Mouse (Mus musculus): ENCODE measurements around the gene Efna1. TPM values are rescaled to one million over a fixed set of nuclear protein-coding genes. Genes with fewer than 3 reads are reported as not detected.
A peak's percentile ranks its signal among the peaks of the same experiment; 100 is the strongest.

Efna1 gene
- total RNA-seq, 1 experiment from 2014 or later: not detected

- ATAC-seq (replicated peaks in 1 of 2; ENCODE audit: insufficient read depth in 1 of 2, low FRiP score in 2 of 2, low TSS enrichment in 1 of 2, low read depth in 1 of 2, poor library complexity in 2 of 2, severe bottlenecking in 2 of 2): no peak; a peak in 1 of 4 replicates
Observed at GRCm38 (mm10) chr3:89315195-89315929, 34.4 kb upstream of the Efna1 start.

GRCm38 (mm10) chr3:89314791-89315190, 33.8 kb upstream of the Efna1 start:
- no peak for ATAC-seq (replicated peaks in 1 of 2; ENCODE audit: insufficient read depth in 1 of 2, low FRiP score in 2 of 2, low TSS enrichment in 1 of 2, low read depth in 1 of 2, poor library complexity in 2 of 2, severe bottlenecking in 2 of 2)

GRCm38 (mm10) chr3:89314340-89314739, 33.4 kb upstream of the Efna1 start:
- no peak for ATAC-seq (replicated peaks in 1 of 2; ENCODE audit: insufficient read depth in 1 of 2, low FRiP score in 2 of 2, low TSS enrichment in 1 of 2, low read depth in 1 of 2, poor library complexity in 2 of 2, severe bottlenecking in 2 of 2)

GRCm38 (mm10) chr3:89308089-89308488, 27.1 kb upstream of the Efna1 start:
- peak; percentile 82 to 88 for ATAC-seq (replicated peaks in 1 of 2; ENCODE audit: insufficient read depth in 1 of 2, low FRiP score in 2 of 2, low TSS enrichment in 1 of 2, low read depth in 1 of 2, poor library complexity in 2 of 2, severe bottlenecking in 2 of 2)

- no peak for ATAC-seq (replicated peaks in 1 of 2; ENCODE audit: insufficient read depth in 1 of 2, low FRiP score in 2 of 2, low TSS enrichment in 1 of 2, low read depth in 1 of 2, poor library complexity in 2 of 2, severe bottlenecking in 2 of 2)
Observed at GRCm38 (mm10) chr3:89305551-89306325, 24.8 kb upstream of the Efna1 start.

GRCm38 (mm10) chr3:89305105-89305504, 24.2 kb upstream of the Efna1 start:
- ATAC-seq (replicated peaks in 1 of 2; ENCODE audit: insufficient read depth in 1 of 2, low FRiP score in 2 of 2, low TSS enrichment in 1 of 2, low read depth in 1 of 2, poor library complexity in 2 of 2, severe bottlenecking in 2 of 2): no peak

- no peak for ATAC-seq (replicated peaks in 1 of 2; ENCODE audit: insufficient read depth in 1 of 2, low FRiP score in 2 of 2, low TSS enrichment in 1 of 2, low read depth in 1 of 2, poor library complexity in 2 of 2, severe bottlenecking in 2 of 2)
Observed at GRCm38 (mm10) chr3:89304440-89304839, 23.5 kb upstream of the Efna1 start.

- no peak for ATAC-seq (replicated peaks in 1 of 2; ENCODE audit: insufficient read depth in 1 of 2, low FRiP score in 2 of 2, low TSS enrichment in 1 of 2, low read depth in 1 of 2, poor library complexity in 2 of 2, severe bottlenecking in 2 of 2)
Observed at GRCm38 (mm10) chr3:89300514-89300913, 19.6 kb upstream of the Efna1 start.

- ATAC-seq (replicated peaks in 1 of 2; ENCODE audit: insufficient read depth in 1 of 2, low FRiP score in 2 of 2, low TSS enrichment in 1 of 2, low read depth in 1 of 2, poor library complexity in 2 of 2, severe bottlenecking in 2 of 2): no peak
Observed at GRCm38 (mm10) chr3:89300071-89300470, 19.1 kb upstream of the Efna1 start.

- ATAC-seq (replicated peaks in 1 of 2; ENCODE audit: insufficient read depth in 1 of 2, low FRiP score in 2 of 2, low TSS enrichment in 1 of 2, low read depth in 1 of 2, poor library complexity in 2 of 2, severe bottlenecking in 2 of 2): peak; percentile 37 to 48; a peak in 3 of 4 replicates
Observed at GRCm38 (mm10) chr3:89299499-89299898, 18.6 kb upstream of the Efna1 start.

GRCm38 (mm10) chr3:89298908-89299307, 18.0 kb upstream of the Efna1 start:
- no peak for ATAC-seq (replicated peaks in 1 of 2; ENCODE audit: insufficient read depth in 1 of 2, low FRiP score in 2 of 2, low TSS enrichment in 1 of 2, low read depth in 1 of 2, poor library complexity in 2 of 2, severe bottlenecking in 2 of 2)

GRCm38 (mm10) chr3:89296761-89297396, 15.9 kb upstream of the Efna1 start:
- no peak for ATAC-seq (replicated peaks in 1 of 2; ENCODE audit: insufficient read depth in 1 of 2, low FRiP score in 2 of 2, low TSS enrichment in 1 of 2, low read depth in 1 of 2, poor library complexity in 2 of 2, severe bottlenecking in 2 of 2)

GRCm38 (mm10) chr3:89295685-89296230, 14.8 kb upstream of the Efna1 start:
- no peak for ATAC-seq (replicated peaks in 1 of 2; ENCODE audit: insufficient read depth in 1 of 2, low FRiP score in 2 of 2, low TSS enrichment in 1 of 2, low read depth in 1 of 2, poor library complexity in 2 of 2, severe bottlenecking in 2 of 2)

GRCm38 (mm10) chr3:89294195-89294594, 13.3 kb upstream of the Efna1 start:
- ATAC-seq (replicated peaks in 1 of 2; ENCODE audit: insufficient read depth in 1 of 2, low FRiP score in 2 of 2, low TSS enrichment in 1 of 2, low read depth in 1 of 2, poor library complexity in 2 of 2, severe bottlenecking in 2 of 2): no peak

- no peak for ATAC-seq (replicated peaks in 1 of 2; ENCODE audit: insufficient read depth in 1 of 2, low FRiP score in 2 of 2, low TSS enrichment in 1 of 2, low read depth in 1 of 2, poor library complexity in 2 of 2, severe bottlenecking in 2 of 2)
Observed at GRCm38 (mm10) chr3:89293247-89293918, 12.4 kb upstream of the Efna1 start.

GRCm38 (mm10) chr3:89292303-89292702, 11.4 kb upstream of the Efna1 start:
- ATAC-seq (replicated peaks in 1 of 2; ENCODE audit: insufficient read depth in 1 of 2, low FRiP score in 2 of 2, low TSS enrichment in 1 of 2, low read depth in 1 of 2, poor library complexity in 2 of 2, severe bottlenecking in 2 of 2): no peak

- no peak for ATAC-seq (replicated peaks in 1 of 2; ENCODE audit: insufficient read depth in 1 of 2, low FRiP score in 2 of 2, low TSS enrichment in 1 of 2, low read depth in 1 of 2, poor library complexity in 2 of 2, severe bottlenecking in 2 of 2)
Observed at GRCm38 (mm10) chr3:89291874-89292273, 10.9 kb upstream of the Efna1 start.

Measured in hematopoietic stem cell, adult 5-6 weeks (primary cell).